Comparison of ENCODE assay signal across 13 mouse cellular contexts in genomic region chr1:181280826-181281225, GRCm38 (mm10).
A peak's percentile ranks its signal among the peaks of the same experiment; 100 is the strongest.
DNase-seq lines count a peak whose midpoint lies in the region; TF ChIP-seq lines count a peak whose summit lies in the region.
"Had no signal": no experiment of that assay in that cellular context is flagged by ENCODE, and none has a peak within 500 bp of the region (broad histone marks: within the 10 kb centered on the region; RNA-seq: fewer than 3 reads in every experiment).

No protein-coding gene starts in this region.

- no peak overlapping the region for H3K4me3 ChIP-seq in lung, adult 2 months (replicated peaks; ENCODE audit: extremely low read depth, low read depth, low read length)
- H3K4me3 ChIP-seq in bone marrow macrophage, adult 2 months (ENCODE audit: insufficient read depth, low read length), result no peak overlapping the region
- H3K4me3 ChIP-seq in small intestine, adult 2 months (ENCODE audit: low read depth, low read length), result no peak overlapping the region
- H3K4me3 ChIP-seq: limb, embryonic 10.5 days; midbrain, embryonic 12.5 days; stomach, embryonic 15.5 days had no signal

- 80% methylated on average over 5 of the region's 5 CpGs for WGBS in lung, adult 2 months
- 80% methylated on average over 5 of the region's 5 CpGs for WGBS in small intestine, adult 2 months

- H3K27me3 ChIP-seq in small intestine, adult 2 months (ENCODE audit: control insufficient read depth, insufficient read depth, low read length), result no peaks in the 10 kb centered on the region
- H3K27me3 ChIP-seq: midbrain, embryonic 12.5 days; stomach, embryonic 15.5 days had no signal

- H3K27ac ChIP-seq in bone marrow macrophage, adult 2 months (ENCODE audit: insufficient read depth, low read depth, low read length), result no peak overlapping the region
- no peak overlapping the region for H3K27ac ChIP-seq in small intestine, adult 2 months (ENCODE audit: insufficient read depth, low read depth, low read length)
- H3K27ac ChIP-seq: limb, embryonic 10.5 days; midbrain, embryonic 12.5 days; stomach, embryonic 15.5 days had no signal

- H3K36me3 ChIP-seq in small intestine, adult 2 months (ENCODE audit: control insufficient read depth, insufficient read depth, low read length), result no peaks in the 10 kb centered on the region
- H3K36me3 ChIP-seq: limb, embryonic 10.5 days; midbrain, embryonic 12.5 days; stomach, embryonic 15.5 days had no signal

- no peaks in the 10 kb centered on the region for H3K4me1 ChIP-seq in lung, adult 2 months (ENCODE audit: control insufficient read depth, insufficient read depth, low read length)
- no peaks in the 10 kb centered on the region for H3K4me1 ChIP-seq in bone marrow macrophage, adult 2 months (ENCODE audit: control insufficient read depth, insufficient read depth, low read length)
- H3K4me1 ChIP-seq in small intestine, adult 2 months (ENCODE audit: control insufficient read depth, insufficient read depth, insufficient read length, low read length), result peaks cover 7% of the 10 kb centered on the region; the same call in 1 of the 2 replicates
- H3K4me1 ChIP-seq: midbrain, embryonic 12.5 days; stomach, embryonic 15.5 days had no signal

- peak; percentile 55 for DNase-seq in heart, adult 11 months
- DNase-seq in heart, adult 18-20 months, result no peak
- no peak for DNase-seq in lung, adult 2 months
- DNase-seq in lung, adult 18-20 months, result no peak
- no peak for DNase-seq in cerebellum, adult 8-10 months
- no peak for DNase-seq in retina, postnatal 1 day
- DNase-seq: cerebellum, postnatal 10 days; kidney, postnatal 4 days had no signal

- no peak for TF ChIP-seq POLR2A in lung, adult 2 months (IDR thresholded peaks at IDR 0.05; ENCODE audit: borderline replicate concordance, extremely low read depth, low read depth, low read length)
- TF ChIP-seq POLR2A in bone marrow macrophage, adult 2 months (IDR thresholded peaks at IDR 0.05; ENCODE audit: borderline replicate concordance, low read depth, low read length), result no peak
- TF ChIP-seq POLR2A in small intestine, adult 2 months (IDR thresholded peaks at IDR 0.05; ENCODE audit: low read depth, low read length), result no peak

- TF ChIP-seq CTCF in lung, adult 2 months (IDR thresholded peaks at IDR 0.05; ENCODE audit: insufficient read depth, low read length), result 0 out of 2 replicates have a peak, but pooled peaks have one; percentile 1
- peak; percentile 31; the same call in 1 of the 2 replicates for TF ChIP-seq CTCF in bone marrow macrophage, adult 2 months (IDR thresholded peaks at IDR 0.05; ENCODE audit: low read depth, low read length)
- peak; percentile 10; the same call in 1 of the 2 replicates for TF ChIP-seq CTCF in small intestine, adult 2 months (IDR thresholded peaks at IDR 0.05; ENCODE audit: extremely low read depth, insufficient read length, insufficient replicate concordance, low read depth, low read length)
